Mouse (Mus musculus): ENCODE results near the gene Nos3. TPM values are rescaled to one million over a fixed set of nuclear protein-coding genes. Genes with fewer than 3 reads are reported as not detected.

Nos3 gene
- total and polyA plus RNA-seq, 3 experiments: 0.09 to 0.23 (median 0.22) TPM

- H3K36me3 ChIP-seq (replicated peaks): no peaks in the 10 kb centered on the region
- no peak for DNase-seq (ENCODE audit: low spot score)
- peaks cover 34% of the 10 kb centered on the region for H3K4me1 ChIP-seq (ENCODE audit: insufficient read depth, low read depth, low read length)
- no peaks in the 10 kb centered on the region for H3K9me3 ChIP-seq (replicated peaks)
- H3K27me3 ChIP-seq (ENCODE audit: insufficient read depth, low read length): peaks cover 57% of the 10 kb centered on the region
- H3K4me3 ChIP-seq (ENCODE audit: low read depth, low read length): no peak overlapping the region
- no peak for ATAC-seq (ENCODE audit: extremely low read depth, insufficient number of reproducible peaks, low FRiP score, poor library complexity, severe bottlenecking)
- TF ChIP-seq GATA2 (IDR thresholded peaks at IDR 0.05; ENCODE audit: borderline replicate concordance, low read depth, low read length) (no peak), GATA1 (IDR thresholded peaks at IDR 0.05; ENCODE audit: borderline replicate concordance, low read length) (no peak), TAL1 (conservative IDR thresholded peaks at IDR 0.05; ENCODE audit: low read depth, low read length) (no peak), POLR2AphosphoS5 (IDR thresholded peaks at IDR 0.05; ENCODE audit: insufficient replicate concordance, low read depth, low read length) (no peak), CTCF (IDR thresholded peaks at IDR 0.05; ENCODE audit: low read depth, low read length) (no peak)
Measured at GRCm38 (mm10) chr5:24378700-24379099, 14.1 kb downstream of the Nos3 start.

- Histone ChIP-seq H3K4me3 (ENCODE audit: low read depth, low read length) (no peak overlapping the region), H3K9me3 (replicated peaks) (no peaks in the 10 kb centered on the region), H3K4me1 (ENCODE audit: insufficient read depth, low read depth, low read length) (peaks cover 42% of the 10 kb centered on the region), H3K27me3 (ENCODE audit: insufficient read depth, low read length) (peaks cover 52% of the 10 kb centered on the region), H3K36me3 (replicated peaks) (no peaks in the 10 kb centered on the region)
- ATAC-seq (ENCODE audit: extremely low read depth, insufficient number of reproducible peaks, low FRiP score, poor library complexity, severe bottlenecking) (no peak), DNase-seq (ENCODE audit: low spot score) (no peak)
- no peak for TF ChIP-seq TAL1 (conservative IDR thresholded peaks at IDR 0.05; ENCODE audit: low read depth, low read length)
Measured at GRCm38 (mm10) chr5:24379501-24379900, 14.9 kb downstream of the Nos3 start.

DNA sequence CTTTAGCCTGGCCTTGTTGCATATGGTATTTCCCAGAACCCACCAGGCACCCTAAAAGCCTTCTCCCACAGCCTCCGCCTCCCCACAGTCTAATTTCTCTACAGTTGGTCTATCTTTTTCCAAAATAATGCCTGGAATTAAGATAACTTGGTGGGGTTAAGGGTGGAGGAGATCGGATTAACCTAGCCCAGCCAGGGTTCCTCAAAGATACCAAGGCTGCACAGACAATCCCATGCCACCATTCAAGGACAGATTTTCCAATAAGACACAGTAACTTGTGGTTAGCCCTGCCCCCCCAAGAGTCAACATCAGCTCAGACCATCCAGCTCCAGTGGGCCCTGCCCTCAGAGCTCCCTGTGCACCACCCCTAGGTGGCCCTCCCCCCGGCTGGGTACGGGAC is 15.9 kb downstream of the Nos3 start:
- Histone ChIP-seq H3K4me1 (ENCODE audit: insufficient read depth, low read depth, low read length) (peaks cover 52% of the 10 kb centered on the region), H3K27me3 (ENCODE audit: insufficient read depth, low read length) (peaks cover 46% of the 10 kb centered on the region), H3K4me3 (ENCODE audit: low read depth, low read length) (no peak overlapping the region), H3K36me3 (replicated peaks) (no peaks in the 10 kb centered on the region), H3K9me3 (replicated peaks) (no peaks in the 10 kb centered on the region)
- ATAC-seq (ENCODE audit: extremely low read depth, insufficient number of reproducible peaks, low FRiP score, poor library complexity, severe bottlenecking) (no peak), DNase-seq (ENCODE audit: low spot score) (no peak)
- TF ChIP-seq GATA1 (IDR thresholded peaks at IDR 0.05; ENCODE audit: borderline replicate concordance, low read length): no peak
- TF ChIP-seq GATA2 (IDR thresholded peaks at IDR 0.05; ENCODE audit: borderline replicate concordance, low read depth, low read length): no peak
- no peak for TF ChIP-seq POLR2AphosphoS5 (IDR thresholded peaks at IDR 0.05; ENCODE audit: insufficient replicate concordance, low read depth, low read length)
- no peak for TF ChIP-seq CTCF (IDR thresholded peaks at IDR 0.05; ENCODE audit: low read depth, low read length)
- no peak for TF ChIP-seq TAL1 (conservative IDR thresholded peaks at IDR 0.05; ENCODE audit: low read depth, low read length)

DNA sequence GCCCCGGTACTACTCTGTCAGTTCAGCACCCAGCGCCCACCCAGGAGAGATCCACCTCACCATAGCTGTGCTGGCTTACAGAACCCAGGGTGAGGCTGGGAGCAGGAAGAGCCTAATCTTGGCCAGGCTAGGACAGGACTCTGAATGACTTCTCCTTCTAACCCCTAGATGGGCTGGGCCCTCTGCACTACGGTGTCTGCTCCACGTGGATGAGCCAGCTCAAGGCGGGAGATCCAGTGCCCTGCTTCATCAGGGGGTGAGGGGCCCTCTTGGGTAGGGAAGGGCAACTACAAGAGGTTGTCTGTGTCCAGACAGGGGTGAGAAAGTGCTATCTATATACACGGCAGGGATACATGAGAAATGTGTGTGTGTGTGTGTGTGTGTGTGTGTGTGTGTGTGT is 16.9 kb downstream of the Nos3 start:
- H3K36me3 ChIP-seq (replicated peaks): no peaks in the 10 kb centered on the region

GRCm38 (mm10) chr5:24381988-24382387 is 17.4 kb downstream of the Nos3 start:
- TF ChIP-seq POLR2AphosphoS5 (IDR thresholded peaks at IDR 0.05; ENCODE audit: insufficient replicate concordance, low read depth, low read length): no peak
- no peak for TF ChIP-seq GATA2 (IDR thresholded peaks at IDR 0.05; ENCODE audit: borderline replicate concordance, low read depth, low read length)
- TF ChIP-seq CTCF (IDR thresholded peaks at IDR 0.05; ENCODE audit: low read depth, low read length): no peak
- no peak for TF ChIP-seq GATA1 (IDR thresholded peaks at IDR 0.05; ENCODE audit: borderline replicate concordance, low read length)
- TF ChIP-seq TAL1 (conservative IDR thresholded peaks at IDR 0.05; ENCODE audit: low read depth, low read length): no peak
- peaks cover 43% of the 10 kb centered on the region for H3K27me3 ChIP-seq (ENCODE audit: insufficient read depth, low read length)
- H3K9me3 ChIP-seq (replicated peaks): no peaks in the 10 kb centered on the region
- H3K36me3 ChIP-seq (replicated peaks): no peaks in the 10 kb centered on the region
- no peak for DNase-seq (ENCODE audit: low spot score)
- ATAC-seq (ENCODE audit: extremely low read depth, insufficient number of reproducible peaks, low FRiP score, poor library complexity, severe bottlenecking): no peak
- peaks cover 53% of the 10 kb centered on the region for H3K4me1 ChIP-seq (ENCODE audit: insufficient read depth, low read depth, low read length)
- H3K4me3 ChIP-seq (ENCODE audit: low read depth, low read length): no peak overlapping the region

More for the DNA sequence above, 16.9 kb downstream of the Nos3 start:
- H3K27me3 ChIP-seq (ENCODE audit: insufficient read depth, low read length): peaks cover 44% of the 10 kb centered on the region
- peaks cover 53% of the 10 kb centered on the region for H3K4me1 ChIP-seq (ENCODE audit: insufficient read depth, low read depth, low read length)
- H3K4me3 ChIP-seq (ENCODE audit: low read depth, low read length): no peak overlapping the region
- no peaks in the 10 kb centered on the region for H3K9me3 ChIP-seq (replicated peaks)
- no peak for DNase-seq (ENCODE audit: low spot score)
- ATAC-seq (ENCODE audit: extremely low read depth, insufficient number of reproducible peaks, low FRiP score, poor library complexity, severe bottlenecking): no peak
- no peak for TF ChIP-seq GATA1 (IDR thresholded peaks at IDR 0.05; ENCODE audit: borderline replicate concordance, low read length)
- no peak for TF ChIP-seq TAL1 (conservative IDR thresholded peaks at IDR 0.05; ENCODE audit: low read depth, low read length)
- no peak for TF ChIP-seq POLR2AphosphoS5 (IDR thresholded peaks at IDR 0.05; ENCODE audit: insufficient replicate concordance, low read depth, low read length)
- no peak for TF ChIP-seq CTCF (IDR thresholded peaks at IDR 0.05; ENCODE audit: low read depth, low read length)
- no peak for TF ChIP-seq GATA2 (IDR thresholded peaks at IDR 0.05; ENCODE audit: borderline replicate concordance, low read depth, low read length)

GRCm38 (mm10) chr5:24383026-24383859 is 18.6 kb downstream of the Nos3 start:
- peak; percentile 72 for DNase-seq (ENCODE audit: low spot score)
- peaks cover 59% of the 10 kb centered on the region for H3K4me1 ChIP-seq (ENCODE audit: insufficient read depth, low read depth, low read length)
- H3K9me3 ChIP-seq (replicated peaks): peaks cover 11% of the 10 kb centered on the region
- peak overlapping the region; percentile 76 for H3K4me3 ChIP-seq (ENCODE audit: low read depth, low read length)
- peak; percentile 93 for ATAC-seq (ENCODE audit: extremely low read depth, insufficient number of reproducible peaks, low FRiP score, poor library complexity, severe bottlenecking)
- peaks cover 43% of the 10 kb centered on the region for H3K27me3 ChIP-seq (ENCODE audit: insufficient read depth, low read length)
- TF ChIP-seq TAL1 (conservative IDR thresholded peaks at IDR 0.05; ENCODE audit: low read depth, low read length): no peak
- TF ChIP-seq GATA1 (IDR thresholded peaks at IDR 0.05; ENCODE audit: borderline replicate concordance, low read length): no peak
- TF ChIP-seq GATA2 (IDR thresholded peaks at IDR 0.05; ENCODE audit: borderline replicate concordance, low read depth, low read length): no peak
- TF ChIP-seq CTCF (IDR thresholded peaks at IDR 0.05; ENCODE audit: low read depth, low read length): no peak; the same call in 1 of the 2 replicates
- no peaks in the 10 kb centered on the region for H3K36me3 ChIP-seq (replicated peaks)
